Mouse (Mus musculus) lung, embryonic 15.5 days (tissue): ENCODE data around the gene Ankrd7. TPM values are rescaled to one million over a fixed set of nuclear protein-coding genes. Genes with fewer than 3 reads are reported as not detected.
"Not testable (repeated sequence)": the region's sequence is repeated elsewhere in the genome, so short reads cannot be mapped to it uniquely, and the experiment has no call there.

ENCODE experiments used
- ATAC-seq: fragments of 200-750 bp; cut with Nextera tagmentation; 2 replicates; pipeline ENCODE4 v1.8.0; 2017; ENCODE audit warnings: moderate number of reproducible peaks, borderline replicate concordance; ENCODE audit not compliant: low FRiP score, low TSS enrichment; ENCODE audit errors: extremely low read depth
- H3K27ac ChIP-seq: fragments of 300-500 bp; sonication (generic); 2 replicates; pipeline ENCODE4 v1.5.1; 2015; ENCODE audit warnings: moderate library complexity, mild to moderate bottlenecking, inconsistent platforms
- H3K27me3 ChIP-seq: fragments of 300-500 bp; sonication (generic); 2 replicates; pipeline ENCODE4 v1.6.1; 2015; ENCODE audit warnings: inconsistent platforms
- H3K36me3 ChIP-seq: fragments of 300-500 bp; sonication (generic); 2 replicates; pipeline ENCODE4 v1.6.1; 2015; ENCODE audit warnings: inconsistent platforms
- H3K4me1 ChIP-seq: fragments of 300-500 bp; sonication (generic); 2 replicates; pipeline ENCODE4 v1.6.1; 2015; ENCODE audit warnings: inconsistent platforms
- H3K4me2 ChIP-seq: fragments of 300-500 bp; sonication (generic); 2 replicates; pipeline ENCODE4 v1.6.1; 2015; ENCODE audit warnings: inconsistent platforms, mild to moderate bottlenecking, moderate library complexity
- H3K4me3 ChIP-seq: fragments of 300-500 bp; sonication (generic); 2 replicates; pipeline ENCODE4 v1.5.1; 2015; ENCODE audit warnings: mild to moderate bottlenecking, inconsistent platforms
- H3K9ac ChIP-seq: fragments of 300-500 bp; sonication (generic); 2 replicates; pipeline ENCODE4 v1.6.1; 2015; ENCODE audit warnings: inconsistent platforms
- H3K9me3 ChIP-seq: fragments of 300-500 bp; sonication (generic); 2 replicates; pipeline ENCODE4 v1.6.1; 2016; ENCODE audit warnings: inconsistent platforms
- WGBS: fragments of 180-500 bp; shearing (Covaris S2); methylation state at CpG from one replicate; pipeline ENCODE4 v1.1.7; 2015; 5-methylcytosine and 5-hydroxymethylcytosine counted together
- polyA plus RNA-seq: library from polyadenylated mRNA; unstranded; fragments of >200 nt; fragmentation: Nextera tagmentation; extraction: Ambion mirVana; gene quantifications from 2 replicates; pipeline ENCODE4 v1.2.1, GENCODE M21; 2015

Ankrd7 gene
- 0.25 and 0.40 TPM in 2 replicates for polyA plus RNA-seq

DNA sequence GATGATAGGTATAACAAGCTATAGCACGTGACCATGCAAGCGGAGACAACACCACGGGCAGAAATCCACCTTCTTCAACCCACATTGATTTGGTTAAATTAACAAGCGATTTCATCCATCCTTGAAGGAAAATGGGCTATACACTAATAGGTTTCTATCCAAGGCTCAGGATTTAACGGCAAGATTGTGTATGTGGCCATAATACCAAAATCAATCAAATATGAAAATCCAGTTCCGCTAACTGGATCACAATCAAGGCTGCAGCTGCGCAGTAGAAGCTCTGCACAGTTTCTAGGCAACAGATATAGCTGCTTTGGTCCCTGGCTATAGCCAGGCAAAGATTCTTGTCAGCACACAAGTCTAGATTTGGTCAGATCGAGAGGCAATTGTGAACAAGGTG is at the start of gene Ankrd7:
Gene Ankrd7 (plus strand): TSS at position 301 of the 400 bp plus-strand sequence.
- H3K4me1 ChIP-seq: no peaks in the 10 kb centered on the region
- ATAC-seq: no peak
- no peak within 1 kb of the TSS for H3K4me3 ChIP-seq
- no peak within 1 kb of the TSS for H3K4me2 ChIP-seq
- no peak within 1 kb of the TSS for H3K27ac ChIP-seq
- H3K9ac ChIP-seq: no peak within 1 kb of the TSS
- no peaks in the 10 kb centered on the region for H3K36me3 ChIP-seq
- H3K27me3 ChIP-seq: no peaks in the 10 kb centered on the region
- no peaks in the 10 kb centered on the region for H3K9me3 ChIP-seq
- WGBS: 91% methylated on average over 8 of the region's 8 CpGs

DNA sequence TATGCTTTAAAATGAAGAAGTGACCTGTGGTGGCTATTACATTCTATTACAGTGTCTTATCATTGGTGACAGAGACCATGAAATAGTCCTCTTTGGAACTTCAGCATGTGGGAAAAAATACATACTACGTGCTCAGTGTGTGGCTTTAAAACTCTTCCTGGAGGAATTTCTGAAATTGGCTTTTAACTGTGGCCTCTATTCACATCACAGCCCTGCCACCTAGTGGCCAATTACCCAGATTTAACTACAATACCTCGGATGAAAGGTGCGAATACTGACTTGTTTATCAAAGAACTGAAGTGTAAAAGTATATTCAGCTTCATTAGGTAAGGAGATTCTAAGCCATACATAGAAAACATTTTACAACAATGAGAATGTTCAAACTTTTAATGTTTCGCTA is 46.8 kb upstream of the Ankrd7 start:
- Histone ChIP-seq H3K9ac (no peak overlapping the region), H3K9me3 (no peaks in the 10 kb centered on the region; the same call in 1 of the 2 replicates), H3K4me2 (no peak overlapping the region), H3K4me3 (no peak overlapping the region), H3K4me1 (no peaks in the 10 kb centered on the region), H3K27ac (no peak overlapping the region), H3K27me3 (no peaks in the 10 kb centered on the region), H3K36me3 (no peaks in the 10 kb centered on the region)
- ATAC-seq: no peak
- 11% methylated on average over 4 of the region's 4 CpGs for WGBS

DNA sequence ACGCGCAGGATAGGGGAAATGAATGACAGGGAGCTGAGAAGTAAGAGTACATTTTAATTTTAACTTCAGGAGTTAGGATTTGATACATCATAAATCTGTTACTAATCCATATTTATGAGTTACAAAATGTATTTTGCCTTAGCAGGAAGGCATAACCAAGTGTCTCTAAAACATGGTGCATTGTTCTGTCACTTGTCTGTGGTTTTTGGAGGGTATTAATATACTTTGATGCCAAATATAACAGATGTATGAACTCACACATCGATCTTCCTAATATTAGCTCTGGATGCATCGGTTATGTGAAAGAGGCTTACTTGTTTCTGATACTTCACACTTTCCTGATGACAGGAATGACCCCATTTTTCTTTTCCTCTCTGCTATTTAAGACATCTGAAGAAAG is 45.9 kb upstream of the Ankrd7 start:
- H3K4me3 ChIP-seq: no peak overlapping the region
- H3K4me2 ChIP-seq: no peak overlapping the region
- no peaks in the 10 kb centered on the region for H3K4me1 ChIP-seq
- no peaks in the 10 kb centered on the region for H3K27me3 ChIP-seq
- H3K27ac ChIP-seq: no peak overlapping the region
- no peak overlapping the region for H3K9ac ChIP-seq
- ATAC-seq: no peak
- WGBS: 57% methylated on average over 4 of the region's 4 CpGs
- H3K9me3 ChIP-seq: no peaks in the 10 kb centered on the region; the same call in 1 of the 2 replicates
- no peaks in the 10 kb centered on the region for H3K36me3 ChIP-seq

DNA sequence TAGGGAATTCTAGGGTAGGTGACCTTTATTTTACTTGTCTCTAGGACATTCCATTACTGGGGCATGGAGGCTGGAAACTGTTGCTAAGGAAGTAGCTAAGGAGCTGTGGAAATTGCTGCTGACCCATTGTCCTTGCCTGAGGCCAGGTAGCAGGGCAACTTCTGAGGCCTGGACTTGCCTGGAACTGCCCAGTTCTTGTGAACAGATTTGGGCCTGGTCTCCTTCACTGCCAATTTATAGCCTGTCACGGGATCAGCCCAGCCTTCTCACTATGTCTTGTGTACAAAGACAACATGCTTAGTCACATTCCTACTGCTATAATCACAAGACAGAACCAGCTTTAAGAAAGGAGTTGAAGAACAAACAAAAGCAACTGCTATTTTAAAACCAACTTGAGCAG is 43.3 kb upstream of the Ankrd7 start:
- no peak overlapping the region for H3K9ac ChIP-seq
- no peaks in the 10 kb centered on the region for H3K27me3 ChIP-seq
- 46% methylated on average over 1 of the region's 1 CpGs for WGBS
- H3K36me3 ChIP-seq: no peaks in the 10 kb centered on the region
- no peak for ATAC-seq
- no peak overlapping the region for H3K27ac ChIP-seq
- H3K9me3 ChIP-seq: no peaks in the 10 kb centered on the region; the same call in 1 of the 2 replicates
- H3K4me3 ChIP-seq: no peak overlapping the region
- no peaks in the 10 kb centered on the region for H3K4me1 ChIP-seq
- H3K4me2 ChIP-seq: no peak overlapping the region

- no peak for ATAC-seq
- H3K27ac ChIP-seq: no peak overlapping the region
- H3K27me3 ChIP-seq: no peaks in the 10 kb centered on the region
- no peaks in the 10 kb centered on the region for H3K36me3 ChIP-seq
- 72% methylated on average over 1 of the region's 1 CpGs for WGBS
- H3K4me1 ChIP-seq: no peaks in the 10 kb centered on the region
- H3K9me3 ChIP-seq: no peaks in the 10 kb centered on the region
- no peak overlapping the region for H3K4me2 ChIP-seq
- H3K4me3 ChIP-seq: no peak overlapping the region
- no peak overlapping the region for H3K9ac ChIP-seq
Observed at GRCm38 (mm10) chr6:18832958-18833357, 33.2 kb upstream of the Ankrd7 start.

DNA sequence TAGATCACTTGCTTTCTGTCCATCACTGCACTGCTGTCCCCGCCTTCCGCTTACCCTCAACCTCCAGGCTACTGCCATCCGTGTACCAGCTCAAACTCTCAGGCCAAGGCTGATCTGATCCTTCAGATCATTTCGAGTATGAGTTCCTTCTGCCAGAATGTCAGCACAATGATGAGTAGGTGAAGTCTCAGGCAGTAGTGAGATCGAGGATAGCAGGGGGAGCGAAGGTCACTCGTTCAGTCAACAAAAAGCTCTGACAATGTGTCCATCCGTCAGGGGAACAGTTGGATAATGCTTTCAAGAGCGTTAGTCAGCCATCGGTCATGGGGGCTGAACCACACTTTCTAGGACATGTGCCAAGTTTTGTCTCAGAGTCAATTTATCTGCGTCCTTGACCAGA is 21.6 kb upstream of the Ankrd7 start:
- not testable (repeated sequence) for ATAC-seq, H3K4me2 ChIP-seq, H3K9me3 ChIP-seq, H3K27ac ChIP-seq, H3K36me3 ChIP-seq, H3K9ac ChIP-seq, H3K4me3 ChIP-seq, H3K4me1 ChIP-seq, H3K27me3 ChIP-seq
- 80% methylated on average over 1 of the region's 11 CpGs for WGBS

DNA sequence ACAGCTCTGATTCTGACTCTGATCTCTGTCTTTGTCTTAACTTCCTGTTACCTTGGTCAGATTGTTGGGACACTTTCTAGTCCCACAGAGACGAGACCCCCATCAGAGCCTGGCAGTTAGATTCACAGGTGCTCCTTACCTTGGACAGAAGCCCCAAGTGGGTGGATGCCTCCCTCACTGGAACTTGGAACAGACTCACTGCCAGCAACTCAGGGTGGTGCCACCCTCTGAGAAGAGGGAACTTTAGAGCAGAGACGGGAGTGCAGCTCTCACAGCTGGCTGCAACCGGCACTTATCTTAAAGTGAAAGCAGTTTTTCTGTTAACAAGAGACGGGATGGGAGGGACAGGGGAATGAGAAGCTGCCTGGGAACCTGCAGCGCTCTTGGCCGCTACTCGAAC is 20.5 kb upstream of the Ankrd7 start:
- 8% methylated on average over 5 of the region's 7 CpGs for WGBS
- ATAC-seq, H3K36me3 ChIP-seq, H3K9ac ChIP-seq, H3K27ac ChIP-seq, H3K27me3 ChIP-seq, H3K4me1 ChIP-seq, H3K9me3 ChIP-seq, H3K4me2 ChIP-seq, H3K4me3 ChIP-seq: not testable (repeated sequence)

DNA sequence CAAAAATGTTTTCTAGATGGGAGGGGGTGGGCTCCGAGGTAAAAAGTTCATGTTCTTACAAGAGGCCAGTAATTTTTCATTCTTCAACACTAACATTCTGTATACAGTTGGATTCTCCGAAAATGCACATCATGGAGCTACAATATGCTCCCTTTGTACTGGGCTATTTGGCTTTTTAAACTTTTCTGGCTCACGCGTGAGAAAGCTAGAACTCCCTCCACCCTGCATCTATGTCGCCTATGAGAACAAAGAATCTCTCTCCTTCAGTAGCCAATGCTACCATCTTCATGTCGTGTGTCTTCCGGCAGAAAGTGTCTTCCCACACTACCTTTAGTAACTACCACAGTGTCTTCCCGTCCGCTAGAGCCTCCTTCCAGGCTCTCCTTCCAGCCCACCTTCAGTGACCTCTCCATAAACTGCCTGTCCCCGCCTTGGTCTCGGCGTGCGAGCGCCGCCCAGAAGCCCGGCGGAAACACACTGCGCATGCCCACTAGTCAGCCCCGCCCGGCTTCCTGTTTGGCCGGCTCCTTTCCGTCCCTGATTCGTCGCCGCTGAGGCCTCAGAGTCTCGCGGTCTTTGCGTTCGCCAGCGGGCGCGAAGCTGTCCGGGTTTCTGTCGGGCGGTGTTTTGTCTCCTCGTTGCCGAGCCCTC is 17.9 kb upstream of the Ankrd7 start, which contains the start of gene Lsm8:
Gene Lsm8 (plus strand): TSS at position 529 of the 651 bp plus-strand sequence.
- H3K36me3 ChIP-seq: peaks cover 14% of the 10 kb centered on the region
- no peaks in the 10 kb centered on the region for H3K27me3 ChIP-seq
- no peaks in the 10 kb centered on the region for H3K9me3 ChIP-seq
- peak within 1 kb of the TSS; percentile 73 for H3K4me3 ChIP-seq
- H3K27ac ChIP-seq: peak within 1 kb of the TSS; percentile 92
- under 1% methylated on average over 37 of the region's 37 CpGs for WGBS
- peak; percentile 100 for ATAC-seq
- H3K4me2 ChIP-seq: peak within 1 kb of the TSS; percentile 54
- peak within 1 kb of the TSS; percentile 91 for H3K9ac ChIP-seq
- peaks cover 6% of the 10 kb centered on the region; the same call in 1 of the 2 replicates for H3K4me1 ChIP-seq

DNA sequence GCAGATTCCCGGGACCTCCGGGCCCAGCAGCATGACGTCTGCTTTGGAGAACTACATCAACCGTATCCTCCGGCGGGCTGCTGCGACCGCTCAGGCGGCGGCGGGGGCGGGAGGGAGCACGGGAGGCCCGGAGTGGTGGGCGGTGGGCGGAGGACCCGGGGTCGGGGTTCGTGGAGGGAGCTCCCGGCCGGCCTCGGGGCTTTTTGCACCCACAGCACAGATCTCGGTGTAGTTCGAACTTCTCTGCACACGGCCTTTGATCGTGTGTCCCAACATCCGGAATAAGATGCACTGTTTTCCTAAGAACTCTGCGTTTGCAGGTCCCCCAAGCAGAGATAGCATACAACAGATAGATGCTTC is 17.4 kb upstream of the Ankrd7 start:
- WGBS: under 1% methylated on average over 28 of the region's 28 CpGs
- Histone ChIP-seq H3K27me3 (no peaks in the 10 kb centered on the region), H3K9me3 (no peaks in the 10 kb centered on the region), H3K4me3 (peak overlapping the region; percentile 73), H3K27ac (peak overlapping the region; percentile 92), H3K4me2 (peak overlapping the region; percentile 46), H3K36me3 (peaks cover 18% of the 10 kb centered on the region), H3K9ac (peak overlapping the region; percentile 91), H3K4me1 (peaks cover 6% of the 10 kb centered on the region; the same call in 1 of the 2 replicates)
- peak; percentile 80 for ATAC-seq

GRCm38 (mm10) chr6:18855323-18855722 is 10.8 kb upstream of the Ankrd7 start:
- no peaks in the 10 kb centered on the region for H3K9me3 ChIP-seq
- peaks cover 53% of the 10 kb centered on the region for H3K36me3 ChIP-seq
- no peak for ATAC-seq
- H3K4me1 ChIP-seq: no peaks in the 10 kb centered on the region; the same call in 1 of the 2 replicates
- no peak overlapping the region for H3K4me3 ChIP-seq
- H3K9ac ChIP-seq: no peak overlapping the region
- H3K27ac ChIP-seq: no peak overlapping the region
- no peaks in the 10 kb centered on the region for H3K27me3 ChIP-seq
- H3K4me2 ChIP-seq: no peak overlapping the region

- 94% methylated on average over 3 of the region's 3 CpGs for WGBS
- H3K9ac ChIP-seq: no peak overlapping the region
- no peak; the same call in 1 of the 2 replicates for ATAC-seq
- no peaks in the 10 kb centered on the region for H3K4me1 ChIP-seq
- no peaks in the 10 kb centered on the region for H3K9me3 ChIP-seq
- H3K36me3 ChIP-seq: peaks cover 52% of the 10 kb centered on the region
- H3K27me3 ChIP-seq: no peaks in the 10 kb centered on the region
- H3K4me3 ChIP-seq: no peak overlapping the region
- no peak overlapping the region for H3K4me2 ChIP-seq
- H3K27ac ChIP-seq: no peak overlapping the region
Observed at GRCm38 (mm10) chr6:18856487-18857078, 9.5 kb upstream of the Ankrd7 start.

DNA sequence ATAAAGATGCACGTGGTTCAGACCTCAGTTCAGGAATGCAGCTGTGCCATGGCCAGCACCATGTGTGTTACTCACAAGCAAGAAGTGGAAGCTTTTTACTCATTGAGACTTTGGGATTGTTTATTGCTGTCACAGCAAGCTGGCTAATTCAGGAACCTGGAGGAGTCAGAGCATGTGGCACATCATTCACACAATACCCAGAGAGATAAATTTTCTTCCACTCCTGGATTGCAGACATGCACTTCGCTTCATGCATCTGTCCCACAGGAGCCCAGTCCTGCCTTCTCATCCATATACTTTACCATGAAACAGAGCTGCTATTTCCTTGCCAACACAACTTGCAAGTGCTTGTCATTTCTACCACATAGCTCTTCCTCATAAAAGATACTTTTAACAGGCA is 22.9 kb downstream of the Ankrd7 start:
- 63% methylated on average over 2 of the region's 2 CpGs for WGBS
- no peak overlapping the region for H3K27ac ChIP-seq
- no peak overlapping the region for H3K4me3 ChIP-seq
- no peaks in the 10 kb centered on the region for H3K4me1 ChIP-seq
- H3K27me3 ChIP-seq: no peaks in the 10 kb centered on the region
- H3K9me3 ChIP-seq: no peaks in the 10 kb centered on the region
- no peak for ATAC-seq
- no peak overlapping the region for H3K9ac ChIP-seq
- no peaks in the 10 kb centered on the region for H3K36me3 ChIP-seq
- H3K4me2 ChIP-seq: no peak overlapping the region
